Mouse (Mus musculus) testis, adult 2 months (tissue): ENCODE data around the gene Ccr9.

ENCODE experiments used
- CTCF ChIP-seq: fragments of 200-500 bp; IDR thresholded peaks from 2 replicates; pipeline ENCODE4 v1.5.1; 2012; ENCODE audit warnings: low read depth, mild to moderate bottlenecking, inconsistent platforms, low read length, moderate library complexity; ENCODE audit not compliant: control insufficient read depth, insufficient read depth, insufficient replicate concordance
- POLR2A ChIP-seq: fragments of 200-500 bp; IDR thresholded peaks from 2 replicates; pipeline ENCODE4 v1.6.1; 2012; ENCODE audit warnings: low read depth, mild to moderate bottlenecking, inconsistent platforms, low read length, moderate library complexity; ENCODE audit not compliant: control insufficient read depth

DNA sequence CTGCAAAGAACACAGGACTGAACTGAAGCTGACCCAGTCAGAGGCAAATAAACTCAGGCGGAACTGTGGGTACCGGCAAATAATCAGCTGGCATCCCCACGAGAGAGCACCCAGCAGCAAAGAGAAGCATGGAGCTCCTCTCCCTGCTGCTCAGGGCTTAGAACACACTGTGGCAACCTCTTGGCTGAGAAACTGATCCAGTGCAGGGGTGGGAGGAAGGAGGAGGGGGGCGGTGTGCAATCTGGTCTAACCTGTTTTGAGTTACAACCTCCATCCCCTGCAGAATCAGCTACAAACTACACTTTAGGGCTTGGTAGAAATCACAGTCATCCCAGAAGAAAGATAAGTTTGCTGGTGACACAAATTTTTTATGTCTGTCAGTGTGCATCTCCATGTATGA is 26.9 kb upstream of the Ccr9 start:
- TF ChIP-seq CTCF = no peak
- TF ChIP-seq POLR2A = no peak
